Mouse (Mus musculus) lung, postnatal 0 days (tissue): Measurements from ENCODE around the gene Dpysl5. TPM values are rescaled to one million over a fixed set of nuclear protein-coding genes. Genes with fewer than 3 reads are reported as not detected.
"Not testable (repeated sequence)": the region's sequence is repeated elsewhere in the genome, so short reads cannot be mapped to it uniquely, and the experiment has no call there.

Source experiments
- ATAC-seq: fragments of 200-750 bp; cut with Nextera tagmentation; 2 replicates; pipeline ENCODE4 v1.8.0; 2017; ENCODE audit warnings: moderate library complexity
- DNase-seq: peaks from one replicate; pipeline ENCODE4 v3.0.0-alpha.2; 2016; ENCODE audit warnings: low spot score
- H3K27ac ChIP-seq: fragments of 300-500 bp; sonication (generic); 2 replicates; pipeline ENCODE4 v1.5.1; 2014; ENCODE audit warnings: antibody characterized with exemption, mild to moderate bottlenecking, low read length, mixed read lengths
- H3K27me3 ChIP-seq: fragments of 300-500 bp; sonication (generic); replicated peaks from 2 replicates; pipeline ENCODE4 v1.6.1; 2014; ENCODE audit warnings: low read length, mixed read lengths; ENCODE audit not compliant: insufficient read depth
- H3K36me3 ChIP-seq: fragments of 300-500 bp; sonication (generic); 2 replicates; pipeline ENCODE4 v1.6.1; 2014; ENCODE audit warnings: low read length, mixed read lengths; ENCODE audit not compliant: insufficient read depth
- H3K4me1 ChIP-seq: fragments of 300-500 bp; sonication (generic); 2 replicates; pipeline ENCODE4 v1.6.1; 2014; ENCODE audit warnings: antibody characterized with exemption, low read depth, low read length, mixed read lengths; ENCODE audit not compliant: insufficient read depth
- H3K4me2 ChIP-seq: fragments of 300-500 bp; sonication (generic); replicated peaks from 2 replicates; pipeline ENCODE4 v1.6.1; 2014; ENCODE audit warnings: low read depth, mild to moderate bottlenecking, low read length, moderate library complexity, mixed read lengths
- H3K4me3 ChIP-seq: fragments of 300-500 bp; sonication (generic); 2 replicates; pipeline ENCODE4 v1.5.1; 2014; ENCODE audit warnings: low read depth, low read length
- H3K9ac ChIP-seq: fragments of 300-500 bp; sonication (generic); replicated peaks from 2 replicates; pipeline ENCODE4 v1.6.1; 2014; ENCODE audit warnings: low read depth, mild to moderate bottlenecking
- H3K9me3 ChIP-seq: fragments of 300-500 bp; sonication (generic); 2 replicates; pipeline ENCODE4 v1.6.1; 2016; ENCODE audit warnings: low read length, mixed read lengths
- CTCF ChIP-seq: IDR thresholded peaks from 2 replicates; pipeline ENCODE4 v1.5.1; 2016; ENCODE audit warnings: antibody characterized with exemption, mild to moderate bottlenecking
- EP300 ChIP-seq: IDR thresholded peaks from 2 replicates; pipeline ENCODE4 v1.6.1; 2016; ENCODE audit warnings: antibody characterized with exemption, mild to moderate bottlenecking, control low read depth
- WGBS: fragments of 180-500 bp; shearing (Covaris S2); extraction: QIAGEN DNeasy Blood & Tissue Kit; methylation state at CpG from one replicate; pipeline ENCODE4 v1.1.7; 2014; 5-methylcytosine and 5-hydroxymethylcytosine counted together
- polyA plus RNA-seq: library from polyadenylated mRNA; unstranded; fragments of >200 nt; fragmentation: Nextera tagmentation; extraction: Ambion mirVana; gene quantifications from 2 replicates; pipeline ENCODE4 v1.2.1, GENCODE M21; 2015

Dpysl5 gene
- polyA plus RNA-seq, 1 experiment from 2014 or later, result 1.6 TPM

- Histone ChIP-seq H3K4me1 (no peaks in the 10 kb centered on the region), H3K9me3 (no peaks in the 10 kb centered on the region), H3K27ac (no peak overlapping the region), H3K9ac (no peak overlapping the region), H3K36me3 (no peaks in the 10 kb centered on the region), H3K4me3 (no peak overlapping the region), H3K4me2 (no peak overlapping the region), H3K27me3 (no peaks in the 10 kb centered on the region)
- DNase-seq (no peak), ATAC-seq (no peak)
- WGBS, result 89% methylated on average over 9 of the region's 9 CpGs
- TF ChIP-seq EP300, result no peak
- TF ChIP-seq CTCF, result no peak
Observed at GRCm38 (mm10) chr5:30668637-30669495, 42.5 kb upstream of the Dpysl5 start.

GRCm38 (mm10) chr5:30669496-30669830 is 41.9 kb upstream of the Dpysl5 start:
- 79% methylated on average over 3 of the region's 3 CpGs for WGBS
- no peak overlapping the region for H3K4me2 ChIP-seq
- ATAC-seq (no peak), DNase-seq (no peak)
- no peak for TF ChIP-seq CTCF
- no peaks in the 10 kb centered on the region for H3K27me3 ChIP-seq
- H3K9ac ChIP-seq, result no peak overlapping the region
- H3K4me1 ChIP-seq, result no peaks in the 10 kb centered on the region
- H3K36me3 ChIP-seq, result no peaks in the 10 kb centered on the region
- H3K9me3 ChIP-seq, result no peaks in the 10 kb centered on the region
- H3K4me3 ChIP-seq, result no peak overlapping the region
- no peak overlapping the region for H3K27ac ChIP-seq

- Histone ChIP-seq H3K27ac (no peak overlapping the region), H3K9me3 (no peaks in the 10 kb centered on the region), H3K27me3 (no peaks in the 10 kb centered on the region), H3K36me3 (0 out of 2 replicates have a peak, but pooled peaks cover 3% of the 10 kb centered on the region), H3K4me2 (no peak overlapping the region), H3K4me1 (no peaks in the 10 kb centered on the region), H3K4me3 (no peak overlapping the region), H3K9ac (no peak overlapping the region)
- TF ChIP-seq CTCF, result no peak
- TF ChIP-seq EP300, result no peak
- WGBS, result 81% methylated on average over 7 of the region's 7 CpGs
- ATAC-seq, result no peak
- no peak for DNase-seq
Observed at GRCm38 (mm10) chr5:30670091-30670490, 41.3 kb upstream of the Dpysl5 start.

DNA sequence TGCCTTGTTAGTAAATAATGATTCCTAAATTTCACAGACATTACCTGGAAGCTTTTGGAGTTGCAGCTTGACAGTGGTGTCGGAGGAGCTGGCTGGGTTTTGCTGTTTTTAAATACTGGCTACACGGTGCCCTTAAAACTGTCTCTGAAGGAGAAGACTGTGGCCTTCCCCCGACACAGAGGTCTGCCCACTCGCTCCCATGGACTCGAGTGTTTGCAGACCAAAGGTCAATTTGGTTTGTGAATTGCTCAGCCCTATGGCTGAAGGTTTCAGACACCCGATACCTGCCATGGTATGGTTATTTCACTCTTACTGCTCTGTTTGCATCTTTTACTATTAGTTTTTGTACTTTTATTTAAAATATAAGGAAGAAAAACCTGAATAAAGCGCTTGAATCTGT is 37.4 kb upstream of the Dpysl5 start:
- no peaks in the 10 kb centered on the region for H3K27me3 ChIP-seq
- H3K36me3 ChIP-seq, result 0 out of 2 replicates have a peak, but pooled peaks cover 3% of the 10 kb centered on the region
- H3K9me3 ChIP-seq, result no peaks in the 10 kb centered on the region
- no peak overlapping the region for H3K4me3 ChIP-seq
- TF ChIP-seq CTCF (no peak), EP300 (no peak)
- WGBS, result 62% methylated on average over 7 of the region's 7 CpGs
- H3K4me1 ChIP-seq, result no peaks in the 10 kb centered on the region
- no peak for ATAC-seq
- H3K27ac ChIP-seq, result no peak overlapping the region
- H3K4me2 ChIP-seq, result no peak overlapping the region
- no peak for DNase-seq
- H3K9ac ChIP-seq, result no peak overlapping the region

DNA sequence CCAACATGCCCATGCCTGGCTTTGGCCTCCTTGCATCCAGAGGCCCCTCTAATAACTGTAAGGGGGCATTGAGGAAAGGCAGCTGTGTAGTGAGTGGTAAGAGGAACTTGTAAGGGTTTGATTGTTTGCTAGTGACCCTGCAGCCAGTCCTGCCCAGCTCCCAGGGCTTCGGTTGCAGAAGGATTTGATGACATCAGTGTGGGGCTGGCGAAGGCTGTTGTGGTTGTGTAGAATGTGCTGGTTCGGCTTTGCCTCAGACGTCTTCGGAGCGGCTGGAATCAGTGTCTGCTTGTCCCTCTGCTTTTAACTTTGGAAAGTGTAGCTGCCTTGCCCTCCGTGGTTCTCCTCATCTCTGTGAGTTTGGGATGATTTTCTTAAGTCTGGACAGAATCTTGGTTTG is 34.6 kb upstream of the Dpysl5 start:
- WGBS, result 86% methylated on average over 7 of the region's 7 CpGs
- TF ChIP-seq CTCF, result no peak
- no peak for ATAC-seq

GRCm38 (mm10) chr5:30678069-30678468 is 33.3 kb upstream of the Dpysl5 start:
- not testable (repeated sequence) for H3K4me3 ChIP-seq, H3K36me3 ChIP-seq, H3K9ac ChIP-seq, H3K9me3 ChIP-seq, H3K27ac ChIP-seq, ATAC-seq, H3K4me1 ChIP-seq, H3K27me3 ChIP-seq, H3K4me2 ChIP-seq, DNase-seq
- 89% methylated on average over 3 of the region's 3 CpGs for WGBS

More for the DNA sequence above, 34.6 kb upstream of the Dpysl5 start:
- H3K27ac ChIP-seq, result no peak overlapping the region
- H3K27me3 ChIP-seq, result no peaks in the 10 kb centered on the region
- H3K9ac ChIP-seq, result no peak overlapping the region
- H3K4me1 ChIP-seq, result no peaks in the 10 kb centered on the region
- H3K4me3 ChIP-seq, result no peak overlapping the region
- H3K36me3 ChIP-seq, result 0 out of 2 replicates have a peak, but pooled peaks cover 3% of the 10 kb centered on the region
- H3K9me3 ChIP-seq, result no peaks in the 10 kb centered on the region
- DNase-seq, result no peak
- H3K4me2 ChIP-seq, result no peak overlapping the region
